Mouse (Mus musculus): Measurements from ENCODE around the gene Exoc7. TPM values are rescaled to one million over a fixed set of nuclear protein-coding genes. Genes with fewer than 3 reads are reported as not detected.

The Exoc7 gene
- polyA plus RNA-seq, 1 experiment: not detected

DNA sequence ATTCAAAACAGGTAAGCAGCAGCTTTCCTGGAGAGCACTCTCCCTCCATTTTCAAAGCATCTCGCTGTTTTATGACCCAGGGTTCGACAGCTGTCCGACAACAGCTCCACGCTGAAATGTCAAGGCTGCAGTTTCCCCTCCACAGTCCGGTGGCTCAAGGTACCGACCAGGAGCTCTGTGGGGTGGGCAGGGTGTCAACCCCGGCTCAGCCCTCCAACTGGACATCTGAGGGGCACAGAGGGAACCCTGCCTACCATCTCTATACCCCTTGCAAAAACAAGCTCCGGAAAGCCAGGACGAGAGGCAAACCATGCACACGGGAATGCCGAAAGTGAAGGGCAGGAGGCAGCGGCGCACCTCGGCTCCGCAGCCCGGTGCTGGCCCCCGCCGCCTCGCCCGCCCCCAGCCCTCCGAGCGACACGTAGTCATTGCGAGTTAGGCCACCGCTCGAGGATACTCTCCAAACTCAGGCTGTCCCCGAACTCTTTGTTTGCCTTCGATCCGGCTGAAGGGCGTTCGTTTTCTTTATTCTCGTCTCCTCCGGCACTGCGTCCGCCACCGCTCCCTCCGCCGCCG lies 33.5 kb downstream of the Exoc7 start:
- no peak overlapping the region for H3K27ac ChIP-seq (ENCODE audit: insufficient read depth, low read depth, low read length)
- TF ChIP-seq CTCF (IDR thresholded peaks at IDR 0.05; ENCODE audit: insufficient read depth, low read depth, low read length) (no peak), POLR2A (IDR thresholded peaks at IDR 0.05; ENCODE audit: insufficient read depth, low read depth, low read length) (no peak)
- under 1% methylated on average over 39 of the region's 39 CpGs for WGBS
- peak overlapping the region; percentile 80 for H3K4me3 ChIP-seq (ENCODE audit: insufficient read depth, low read depth, low read length)
- peaks cover 10% of the 10 kb centered on the region for H3K4me1 ChIP-seq (ENCODE audit: control insufficient read depth, insufficient read depth, low read length)

DNA sequence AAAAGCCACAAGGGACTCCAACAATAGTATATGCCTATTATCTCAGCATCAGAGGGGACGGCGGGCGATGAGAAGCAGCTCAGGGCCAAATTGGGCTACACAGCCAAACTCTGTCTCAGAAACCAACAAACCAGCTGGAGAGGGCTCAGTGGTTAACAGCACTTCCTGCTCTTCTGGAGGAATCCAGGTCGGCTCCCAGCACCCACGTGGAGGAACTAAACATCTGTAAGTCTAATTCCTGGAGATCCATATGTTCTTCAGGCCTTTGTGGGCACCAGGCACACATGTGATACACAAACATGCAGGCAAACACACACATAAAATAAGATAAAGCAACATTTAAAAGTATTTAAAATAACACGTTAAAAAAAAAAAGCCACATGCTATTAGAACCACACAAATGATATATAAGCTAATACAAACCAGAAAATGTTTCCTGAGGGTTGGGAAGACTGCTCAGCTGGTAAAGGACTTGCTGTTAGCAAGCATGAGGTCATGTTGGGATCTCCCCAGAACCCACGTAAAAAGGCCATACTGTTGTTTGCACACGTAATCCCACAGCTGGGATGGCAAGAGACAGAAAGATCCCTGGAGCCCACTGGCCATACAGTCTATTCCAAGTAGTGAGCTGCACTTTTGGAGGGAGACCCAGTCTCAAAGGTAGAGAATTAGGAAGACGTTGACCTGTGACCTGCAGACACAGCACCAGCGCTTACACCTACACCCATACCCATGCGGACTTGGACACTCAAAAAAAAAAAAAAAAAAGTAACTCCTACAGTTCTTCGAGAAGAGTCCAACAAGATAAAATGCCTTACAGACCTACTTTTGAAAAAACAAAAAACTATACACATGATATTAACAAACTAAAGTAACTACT lies 34.2 kb downstream of the Exoc7 start:
- no peak overlapping the region for H3K27ac ChIP-seq (ENCODE audit: insufficient read depth, low read depth, low read length)
- peak overlapping the region; percentile 80 for H3K4me3 ChIP-seq (ENCODE audit: insufficient read depth, low read depth, low read length)
- TF ChIP-seq POLR2A (IDR thresholded peaks at IDR 0.05; ENCODE audit: insufficient read depth, low read depth, low read length) (no peak), CTCF (IDR thresholded peaks at IDR 0.05; ENCODE audit: insufficient read depth, low read depth, low read length) (no peak)
- peaks cover 10% of the 10 kb centered on the region for H3K4me1 ChIP-seq (ENCODE audit: control insufficient read depth, insufficient read depth, low read length)
- WGBS: 45% methylated on average over 12 of the region's 12 CpGs

DNA sequence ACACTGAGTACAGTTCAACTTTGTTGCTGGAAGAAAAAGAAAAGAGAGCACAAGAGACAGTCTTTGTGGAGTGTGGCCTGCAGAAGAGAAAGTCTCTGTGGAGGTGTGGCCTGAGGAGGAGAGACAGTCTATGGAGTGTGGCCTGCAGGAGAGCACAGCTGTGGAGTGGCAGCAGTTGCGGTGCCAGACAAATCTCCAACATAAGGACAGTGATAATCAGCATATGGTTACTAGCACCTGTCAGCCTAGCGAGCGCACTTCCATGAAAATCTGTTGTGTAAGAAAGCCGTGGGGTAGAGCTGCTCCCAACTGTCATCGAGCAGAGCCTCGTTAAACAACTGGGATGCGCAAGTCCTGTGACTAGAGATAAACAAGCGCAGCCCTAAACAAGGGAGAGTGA lies 37.5 kb downstream of the Exoc7 start:
- H3K27ac ChIP-seq (ENCODE audit: insufficient read depth, low read depth, low read length): no peak overlapping the region
- 90% methylated on average over 8 of the region's 8 CpGs for WGBS

DNA sequence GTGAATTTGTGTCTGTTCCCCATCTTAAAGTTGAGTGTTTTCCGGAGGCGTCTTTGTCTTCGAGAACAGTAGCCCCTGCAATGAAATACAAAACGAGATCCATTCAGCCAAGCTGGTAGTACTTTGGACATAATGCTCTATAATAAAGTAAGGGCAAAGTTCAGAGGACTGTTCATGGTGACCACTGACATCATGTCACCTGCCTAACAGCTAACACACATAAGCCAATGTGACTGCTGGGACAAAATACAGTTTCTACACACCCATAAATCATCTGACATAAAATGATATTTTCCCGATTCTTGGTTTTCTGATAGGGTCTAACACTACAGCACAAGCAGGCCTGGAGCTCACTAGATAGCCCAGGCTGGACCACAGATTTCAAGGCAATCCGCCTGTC lies 38.7 kb downstream of the Exoc7 start:
- TF ChIP-seq CTCF (IDR thresholded peaks at IDR 0.05; ENCODE audit: insufficient read depth, low read depth, low read length) (no peak), POLR2A (IDR thresholded peaks at IDR 0.05; ENCODE audit: insufficient read depth, low read depth, low read length) (no peak)
- no peak overlapping the region for H3K4me3 ChIP-seq (ENCODE audit: insufficient read depth, low read depth, low read length)
- 93% methylated on average over 6 of the region's 6 CpGs for WGBS
- peaks cover 10% of the 10 kb centered on the region for H3K4me1 ChIP-seq (ENCODE audit: control insufficient read depth, insufficient read depth, low read length)
- H3K27ac ChIP-seq (ENCODE audit: insufficient read depth, low read depth, low read length): no peak overlapping the region

More for the DNA sequence above, 37.5 kb downstream of the Exoc7 start:
- Histone ChIP-seq H3K4me1 (ENCODE audit: control insufficient read depth, insufficient read depth, low read length) (peaks cover 10% of the 10 kb centered on the region), H3K4me3 (ENCODE audit: insufficient read depth, low read depth, low read length) (no peak overlapping the region)
- no peak for TF ChIP-seq POLR2A (IDR thresholded peaks at IDR 0.05; ENCODE audit: insufficient read depth, low read depth, low read length)
- TF ChIP-seq CTCF (IDR thresholded peaks at IDR 0.05; ENCODE audit: insufficient read depth, low read depth, low read length): no peak

DNA sequence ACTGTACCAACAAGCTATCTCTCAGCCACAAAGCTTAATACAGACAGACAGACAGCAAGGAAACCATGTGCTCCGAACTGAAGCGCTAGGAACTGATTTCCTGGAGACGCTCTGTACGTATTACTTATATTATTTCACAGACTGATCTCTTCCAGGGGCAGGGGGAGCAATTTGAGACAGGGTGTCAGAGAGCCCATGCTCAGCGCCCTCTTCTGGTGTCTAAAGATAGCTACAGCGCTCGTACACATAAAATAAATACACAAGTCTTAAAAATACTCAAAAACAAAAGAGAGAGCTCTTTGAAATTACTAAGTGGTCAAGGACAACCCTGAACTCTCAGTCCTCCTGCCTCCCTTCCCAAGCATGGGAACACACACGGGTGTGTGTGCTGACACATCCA lies 39.4 kb downstream of the Exoc7 start:
- no peak overlapping the region for H3K27ac ChIP-seq (ENCODE audit: insufficient read depth, low read depth, low read length)
- no peak overlapping the region for H3K4me3 ChIP-seq (ENCODE audit: insufficient read depth, low read depth, low read length)
- 83% methylated on average over 8 of the region's 8 CpGs for WGBS
- TF ChIP-seq POLR2A (IDR thresholded peaks at IDR 0.05; ENCODE audit: insufficient read depth, low read depth, low read length): no peak
- no peak for TF ChIP-seq CTCF (IDR thresholded peaks at IDR 0.05; ENCODE audit: insufficient read depth, low read depth, low read length)
- H3K4me1 ChIP-seq (ENCODE audit: control insufficient read depth, insufficient read depth, low read length): peaks cover 10% of the 10 kb centered on the region

DNA sequence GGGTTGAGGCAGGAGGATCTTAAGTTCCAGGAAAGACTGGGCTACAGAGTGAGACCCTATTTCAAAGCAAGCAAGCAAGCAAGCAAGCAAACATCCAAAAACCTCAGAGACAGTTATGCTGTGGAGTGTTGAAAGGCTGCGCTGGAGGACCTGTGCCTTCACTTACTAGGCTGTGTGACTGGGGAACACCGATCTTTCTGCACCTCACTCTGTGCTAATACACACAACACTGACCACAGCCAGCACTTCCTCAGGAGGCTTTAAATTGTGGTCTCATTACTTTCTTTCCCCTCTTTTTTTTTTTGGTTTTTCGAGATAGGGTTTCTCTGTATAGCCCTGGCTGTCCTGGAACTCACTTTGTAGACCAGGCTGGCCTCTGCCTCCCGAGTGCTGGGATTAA lies 41.2 kb downstream of the Exoc7 start:
- Histone ChIP-seq H3K4me3 (ENCODE audit: insufficient read depth, low read depth, low read length) (no peak overlapping the region), H3K4me1 (ENCODE audit: control insufficient read depth, insufficient read depth, low read length) (peaks cover 2% of the 10 kb centered on the region), H3K27ac (ENCODE audit: insufficient read depth, low read depth, low read length) (no peak overlapping the region)
- 86% methylated on average over 4 of the region's 4 CpGs for WGBS
- TF ChIP-seq POLR2A (IDR thresholded peaks at IDR 0.05; ENCODE audit: insufficient read depth, low read depth, low read length) (no peak), CTCF (IDR thresholded peaks at IDR 0.05; ENCODE audit: insufficient read depth, low read depth, low read length) (no peak)

DNA sequence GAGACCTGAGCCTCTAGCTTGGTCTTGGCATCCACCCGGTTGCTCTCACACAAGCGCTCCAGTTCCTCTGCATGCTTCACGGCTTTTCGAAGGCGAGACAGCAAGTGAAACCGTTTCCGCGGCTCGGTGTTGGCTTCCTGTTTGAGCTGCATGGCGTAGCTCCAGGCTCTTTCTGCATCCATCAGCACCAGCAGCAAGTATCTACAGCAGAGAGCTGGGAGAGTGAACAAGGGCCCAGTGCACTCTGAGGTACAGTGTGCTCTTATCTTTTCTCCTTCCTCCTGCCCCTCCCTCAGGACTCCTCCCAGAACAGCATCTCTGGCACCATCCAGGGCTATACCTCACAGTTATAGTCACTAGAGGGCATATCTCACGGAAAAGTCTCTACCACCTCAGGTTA lies 41.7 kb downstream of the Exoc7 start:
- WGBS: 76% methylated on average over 11 of the region's 11 CpGs
- Histone ChIP-seq H3K4me3 (ENCODE audit: insufficient read depth, low read depth, low read length) (no peak overlapping the region), H3K27ac (ENCODE audit: insufficient read depth, low read depth, low read length) (no peak overlapping the region), H3K4me1 (ENCODE audit: control insufficient read depth, insufficient read depth, low read length) (no peaks in the 10 kb centered on the region; the same call in 1 of the 2 replicates)
- TF ChIP-seq POLR2A (IDR thresholded peaks at IDR 0.05; ENCODE audit: insufficient read depth, low read depth, low read length) (no peak), CTCF (IDR thresholded peaks at IDR 0.05; ENCODE audit: insufficient read depth, low read depth, low read length) (no peak)

DNA sequence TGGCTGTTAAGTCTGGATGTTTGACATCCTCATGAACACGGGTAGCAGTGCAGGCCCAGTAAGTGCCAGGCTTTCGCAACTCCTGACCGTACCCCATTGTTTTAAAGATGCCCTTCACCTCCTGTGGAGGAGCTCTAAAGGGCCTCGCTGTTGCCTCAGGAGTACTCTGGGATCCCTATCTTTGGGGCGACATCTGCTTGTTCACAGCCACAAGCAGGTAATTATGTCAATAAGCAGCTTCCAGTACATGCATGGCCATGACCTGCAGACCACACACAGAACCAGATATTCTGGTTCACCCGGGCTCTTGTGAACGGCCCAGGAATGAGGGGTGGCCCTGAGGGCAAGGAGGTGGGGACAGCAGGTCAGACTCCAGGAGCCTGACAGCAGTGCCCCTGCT lies 46.8 kb downstream of the Exoc7 start:
- TF ChIP-seq CTCF (IDR thresholded peaks at IDR 0.05; ENCODE audit: insufficient read depth, low read depth, low read length): no peak
- TF ChIP-seq POLR2A (IDR thresholded peaks at IDR 0.05; ENCODE audit: insufficient read depth, low read depth, low read length): no peak
- Histone ChIP-seq H3K4me3 (ENCODE audit: insufficient read depth, low read depth, low read length) (no peak overlapping the region), H3K4me1 (ENCODE audit: control insufficient read depth, insufficient read depth, low read length) (peaks cover 15% of the 10 kb centered on the region), H3K27ac (ENCODE audit: insufficient read depth, low read depth, low read length) (no peak overlapping the region)
- 81% methylated on average over 7 of the region's 7 CpGs for WGBS

DNA sequence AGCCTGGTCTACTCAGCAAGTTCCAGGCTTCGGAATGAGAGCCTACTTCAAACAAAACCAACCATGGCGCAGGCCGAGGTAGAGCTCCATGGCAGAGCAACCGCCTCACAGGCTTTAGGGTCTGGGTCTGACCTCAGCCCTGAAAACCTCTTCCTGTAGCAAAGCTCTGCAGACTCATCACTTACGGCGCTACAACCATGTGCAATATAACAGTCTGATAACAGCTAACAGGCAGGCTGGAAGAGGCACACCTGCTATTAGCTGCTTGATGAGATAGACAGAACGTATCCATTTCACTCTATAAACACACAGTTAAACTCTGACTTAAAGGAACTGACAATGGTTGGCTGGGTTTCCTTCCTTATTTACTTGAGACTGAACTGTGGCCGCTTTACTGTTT lies 47.6 kb downstream of the Exoc7 start:
- whole genome bisulfite sequencing: 89% methylated on average over 8 of the region's 8 CpGs
- TF ChIP-seq POLR2A (IDR thresholded peaks at IDR 0.05; ENCODE audit: insufficient read depth, low read depth, low read length): no peak
- TF ChIP-seq CTCF (IDR thresholded peaks at IDR 0.05; ENCODE audit: insufficient read depth, low read depth, low read length): no peak
- Histone ChIP-seq H3K4me1 (ENCODE audit: control insufficient read depth, insufficient read depth, low read length) (peaks cover 20% of the 10 kb centered on the region), H3K4me3 (ENCODE audit: insufficient read depth, low read depth, low read length) (no peak overlapping the region), H3K27ac (ENCODE audit: insufficient read depth, low read depth, low read length) (no peak overlapping the region)

Measured in olfactory bulb, adult 2 months (tissue).